Mouse (Mus musculus): ENCODE data around the gene Cx3cr1. TPM values are rescaled to one million over a fixed set of nuclear protein-coding genes. Genes with fewer than 3 reads are reported as not detected.
A peak's percentile ranks its signal among the peaks of the same experiment; 100 is the strongest.
"Not testable (repeated sequence)": the region's sequence is repeated elsewhere in the genome, so short reads cannot be mapped to it uniquely, and the experiment has no call there.

Cx3cr1 gene
- polyA plus RNA-seq (2015; fragmentation: Nextera tagmentation; extraction: Ambion mirVana) = 7.5 and 10.0 TPM in 2 replicates

- 79% methylated on average over 11 of the region's 11 CpGs for WGBS
- Histone ChIP-seq H3K4me3 (no peak within 1 kb of the TSS), H3K9ac (no peak within 1 kb of the TSS), H3K4me1 (replicated peaks) (peaks cover 2% of the 10 kb centered on the region; the same call in 1 of the 2 replicates), H3K27me3 (no peaks in the 10 kb centered on the region), H3K4me2 (no peak within 1 kb of the TSS), H3K9me3 (replicated peaks) (no peaks in the 10 kb centered on the region), H3K36me3 (no peaks in the 10 kb centered on the region), H3K27ac (no peak within 1 kb of the TSS)
- ATAC-seq (replicated peaks; ENCODE audit: insufficient number of reproducible peaks, insufficient read depth, low FRiP score, low read depth) = no peak
These were observed at the start of gene Cx3cr1 for GRCm38 (mm10) chr9:120069779-120070178. Cx3cr1 (minus strand) TSS chr9:120069879.

GRCm38 (mm10) chr9:120118212-120118611, 48.5 kb upstream of the Cx3cr1 start:
- 86% methylated on average over 4 of the region's 4 CpGs for WGBS
- Histone ChIP-seq H3K27me3 (no peaks in the 10 kb centered on the region), H3K27ac (no peak overlapping the region), H3K4me1 (replicated peaks) (peaks cover 7% of the 10 kb centered on the region), H3K9me3 (replicated peaks) (no peaks in the 10 kb centered on the region), H3K4me3 (no peak overlapping the region), H3K4me2 (no peak overlapping the region), H3K9ac (no peak overlapping the region), H3K36me3 (peaks cover 38% of the 10 kb centered on the region)
- ATAC-seq (replicated peaks; ENCODE audit: insufficient number of reproducible peaks, insufficient read depth, low FRiP score, low read depth) = no peak

GRCm38 (mm10) chr9:120116184-120116624, 46.5 kb upstream of the Cx3cr1 start:
- ATAC-seq (replicated peaks; ENCODE audit: insufficient number of reproducible peaks, insufficient read depth, low FRiP score, low read depth) = no peak
- Histone ChIP-seq H3K36me3 (peaks cover 26% of the 10 kb centered on the region), H3K4me3 (no peak overlapping the region), H3K4me2 (0 out of 2 replicates have a peak overlapping the region, but pooled peaks have one; percentile 9), H3K27ac (no peak overlapping the region), H3K9me3 (replicated peaks) (no peaks in the 10 kb centered on the region), H3K27me3 (no peaks in the 10 kb centered on the region), H3K4me1 (replicated peaks) (peaks cover 10% of the 10 kb centered on the region), H3K9ac (no peak overlapping the region)
- 73% methylated on average over 8 of the region's 8 CpGs for WGBS

DNA sequence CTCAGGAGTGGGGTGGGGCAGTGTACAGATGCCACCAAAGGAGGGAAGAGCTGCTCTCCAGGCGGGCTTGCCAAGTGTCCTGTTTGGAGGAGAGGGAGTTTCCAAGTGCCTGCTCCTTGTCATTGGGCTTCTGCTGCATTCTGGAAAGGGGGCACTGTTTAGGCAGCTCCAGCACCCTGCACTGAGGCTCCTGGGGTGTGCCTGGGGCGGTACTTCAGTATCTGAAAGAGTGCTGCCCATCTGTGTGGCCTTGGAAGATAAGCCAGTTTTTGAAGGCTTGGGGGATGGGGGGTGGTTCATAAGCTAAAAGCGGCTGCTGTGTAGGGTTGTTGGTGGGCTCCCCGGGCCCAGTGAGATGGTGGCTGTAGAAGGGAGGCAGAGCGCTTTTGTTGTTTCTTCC, 45.9 kb upstream of the Cx3cr1 start:
- Histone ChIP-seq H3K9me3 (replicated peaks) (no peaks in the 10 kb centered on the region), H3K4me3 (no peak overlapping the region), H3K4me2 (no peak overlapping the region), H3K4me1 (replicated peaks) (peaks cover 15% of the 10 kb centered on the region), H3K27me3 (no peaks in the 10 kb centered on the region), H3K36me3 (peaks cover 21% of the 10 kb centered on the region; the same call in 1 of the 2 replicates), H3K27ac (no peak overlapping the region), H3K9ac (no peak overlapping the region)
- no peak for ATAC-seq (replicated peaks; ENCODE audit: insufficient number of reproducible peaks, insufficient read depth, low FRiP score, low read depth)
- WGBS = 54% methylated on average over 5 of the region's 5 CpGs

- H3K4me2 ChIP-seq = no peak overlapping the region
These were observed 45.1 kb upstream of the Cx3cr1 start for GRCm38 (mm10) chr9:120114789-120115151.

GRCm38 (mm10) chr9:120114051-120114788, 44.5 kb upstream of the Cx3cr1 start:
- H3K27me3 ChIP-seq = no peaks in the 10 kb centered on the region
- no peak overlapping the region for H3K27ac ChIP-seq
- peaks cover 9% of the 10 kb centered on the region; the same call in 1 of the 2 replicates for H3K36me3 ChIP-seq
- no peak overlapping the region for H3K9ac ChIP-seq
- no peak for ATAC-seq (replicated peaks; ENCODE audit: insufficient number of reproducible peaks, insufficient read depth, low FRiP score, low read depth)
- H3K9me3 ChIP-seq (replicated peaks) = no peaks in the 10 kb centered on the region
- peaks cover 15% of the 10 kb centered on the region for H3K4me1 ChIP-seq (replicated peaks)
- WGBS = 84% methylated on average over 17 of the region's 17 CpGs
- no peak overlapping the region for H3K4me2 ChIP-seq
- H3K4me3 ChIP-seq = no peak overlapping the region

More at GRCm38 (mm10) chr9:120114789-120115151, 45.1 kb upstream of the Cx3cr1 start:
- Histone ChIP-seq H3K27ac (no peak overlapping the region), H3K27me3 (no peaks in the 10 kb centered on the region), H3K4me3 (no peak overlapping the region), H3K9ac (no peak overlapping the region), H3K4me1 (replicated peaks) (peaks cover 15% of the 10 kb centered on the region), H3K9me3 (replicated peaks) (no peaks in the 10 kb centered on the region), H3K36me3 (peaks cover 14% of the 10 kb centered on the region; the same call in 1 of the 2 replicates)
- WGBS = 100% methylated on average over 2 of the region's 2 CpGs
- ATAC-seq (replicated peaks; ENCODE audit: insufficient number of reproducible peaks, insufficient read depth, low FRiP score, low read depth) = no peak

- WGBS = 87% methylated on average over 7 of the region's 7 CpGs
- Histone ChIP-seq H3K9me3 (replicated peaks) (no peaks in the 10 kb centered on the region), H3K4me3 (no peak overlapping the region), H3K9ac (no peak overlapping the region), H3K4me2 (no peak overlapping the region), H3K27ac (no peak overlapping the region), H3K36me3 (peaks cover 9% of the 10 kb centered on the region; the same call in 1 of the 2 replicates), H3K27me3 (no peaks in the 10 kb centered on the region), H3K4me1 (replicated peaks) (peaks cover 15% of the 10 kb centered on the region)
- no peak for ATAC-seq (replicated peaks; ENCODE audit: insufficient number of reproducible peaks, insufficient read depth, low FRiP score, low read depth)
These were observed 43.8 kb upstream of the Cx3cr1 start for GRCm38 (mm10) chr9:120113456-120113855.

DNA sequence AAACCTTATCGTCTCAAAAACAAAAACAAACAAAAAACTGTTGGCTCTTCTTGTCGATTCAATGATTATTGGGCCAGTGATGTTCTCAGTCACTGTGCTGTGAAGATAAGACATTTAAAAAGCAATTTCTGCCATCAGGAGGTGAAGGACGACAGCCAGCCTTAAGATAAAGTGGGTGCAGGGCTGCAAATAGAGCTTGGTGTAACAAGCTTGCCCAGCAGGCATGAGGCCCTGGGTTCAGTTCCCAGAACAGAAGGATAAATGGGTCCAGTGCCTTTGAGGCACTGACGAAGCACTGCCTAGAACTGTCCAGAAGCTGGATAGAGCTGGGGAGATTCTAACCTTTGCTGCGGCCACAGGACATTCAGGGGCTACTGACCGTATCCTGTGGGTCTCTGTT, 42.8 kb upstream of the Cx3cr1 start:
- ATAC-seq (replicated peaks; ENCODE audit: insufficient number of reproducible peaks, insufficient read depth, low FRiP score, low read depth) = no peak
- H3K4me3 ChIP-seq = no peak overlapping the region
- 0 out of 2 replicates have a peak, but pooled peaks cover under 1% of the 10 kb centered on the region for H3K36me3 ChIP-seq
- 77% methylated on average over 6 of the region's 6 CpGs for WGBS
- H3K9me3 ChIP-seq (replicated peaks) = no peaks in the 10 kb centered on the region
- H3K4me1 ChIP-seq (replicated peaks) = peaks cover 15% of the 10 kb centered on the region
- no peak overlapping the region for H3K9ac ChIP-seq
- H3K27me3 ChIP-seq = no peaks in the 10 kb centered on the region
- H3K27ac ChIP-seq = no peak overlapping the region
- no peak overlapping the region for H3K4me2 ChIP-seq

DNA sequence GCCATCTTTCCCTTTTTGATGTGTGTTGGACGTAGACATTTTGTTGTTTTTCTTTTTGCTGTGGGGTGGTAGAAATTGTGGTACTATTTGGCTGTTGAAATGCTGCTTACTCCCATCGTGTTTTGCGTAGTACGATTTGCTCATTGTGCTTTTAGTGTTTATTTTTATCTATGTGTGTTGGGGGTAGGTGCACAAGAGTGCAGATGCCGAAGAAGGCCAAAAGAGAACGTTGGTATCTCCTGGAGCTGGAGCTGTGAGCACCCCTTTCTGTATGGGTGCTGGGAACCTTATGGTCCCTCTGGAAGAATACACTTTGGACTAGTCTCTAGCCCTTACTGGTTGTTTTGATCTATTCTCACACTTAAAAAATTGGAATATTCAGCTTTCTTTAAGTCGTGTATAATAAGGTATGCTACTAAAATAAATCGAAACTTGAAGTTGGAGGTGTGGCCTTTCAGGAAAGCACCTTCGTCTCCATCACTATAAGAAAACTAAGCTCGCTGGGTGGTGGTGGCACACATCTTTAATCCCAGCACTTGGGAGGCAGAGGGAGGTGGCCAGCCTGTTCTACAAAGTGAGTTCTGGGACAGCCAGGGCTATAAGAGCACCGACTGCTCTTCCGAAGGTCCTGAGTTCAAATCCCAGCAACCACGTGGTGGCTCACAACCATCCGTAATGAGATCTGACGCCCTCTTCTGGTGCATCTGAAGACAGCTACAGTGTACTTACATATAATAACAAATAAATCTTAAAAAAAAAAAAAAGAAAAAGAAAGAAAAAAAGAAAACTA, 41.7 kb upstream of the Cx3cr1 start:
- Histone ChIP-seq H3K4me1 (replicated peaks) (peaks cover 15% of the 10 kb centered on the region), H3K4me3 (peak overlapping the region; percentile 93), H3K36me3 (no peaks in the 10 kb centered on the region), H3K27me3 (no peaks in the 10 kb centered on the region), H3K4me2 (peak overlapping the region; percentile 82), H3K9ac (peak overlapping the region; percentile 77), H3K27ac (peak overlapping the region; percentile 97), H3K9me3 (replicated peaks) (no peaks in the 10 kb centered on the region)
- ATAC-seq (replicated peaks; ENCODE audit: insufficient number of reproducible peaks, insufficient read depth, low FRiP score, low read depth) = no peak
- WGBS = 71% methylated on average over 15 of the region's 15 CpGs

DNA sequence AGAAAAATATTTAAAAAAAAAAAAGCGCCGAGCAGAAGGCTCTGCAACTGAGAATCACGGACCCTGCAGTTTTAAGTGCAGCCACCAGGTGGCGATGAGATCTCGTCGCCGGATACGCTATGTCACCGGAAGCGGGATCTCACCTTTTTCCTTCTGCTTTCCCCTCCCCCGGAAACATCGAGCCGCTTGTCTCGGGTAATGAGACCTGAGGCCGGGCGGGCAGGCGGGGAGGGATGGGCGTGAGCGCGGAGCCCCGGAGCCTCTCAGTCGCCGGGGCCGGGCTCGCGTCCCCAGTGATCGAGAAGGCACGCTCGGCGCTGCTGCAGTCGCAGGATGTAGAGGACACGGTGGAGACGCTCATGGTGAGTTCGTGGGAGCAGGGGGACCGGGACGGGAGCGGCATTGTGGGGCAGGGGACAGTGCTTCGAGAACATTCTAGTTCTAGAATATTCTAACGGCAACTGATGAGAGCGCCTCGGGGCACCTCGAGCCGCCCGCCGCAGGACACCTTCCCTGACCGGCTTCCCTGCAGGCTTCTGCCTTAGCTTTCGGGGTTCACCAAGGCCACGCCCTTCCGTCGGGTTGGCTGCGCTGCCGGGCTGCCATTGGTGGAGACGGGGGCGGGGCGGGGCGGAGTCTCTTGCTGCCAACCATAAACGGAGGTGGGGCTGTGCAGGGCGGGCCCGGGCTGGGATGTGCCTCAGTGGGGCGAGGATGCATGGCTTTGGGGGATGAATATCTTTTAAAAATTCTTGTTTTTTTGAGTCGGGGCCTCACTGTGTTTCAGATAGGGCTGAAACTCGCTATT, 40.7 kb upstream of the Cx3cr1 start, which contains the start of gene Slc25a38:
Slc25a38 (plus strand) TSS at position 164 of the 808 bp plus-strand sequence.
- 1% methylated on average over 62 of the region's 62 CpGs for WGBS
- H3K9me3 ChIP-seq (replicated peaks) = no peaks in the 10 kb centered on the region
- H3K4me1 ChIP-seq (replicated peaks) = peaks cover 9% of the 10 kb centered on the region
- no peaks in the 10 kb centered on the region for H3K27me3 ChIP-seq
- H3K4me3 ChIP-seq = peak within 1 kb of the TSS; percentile 93
- peak; percentile 95 for ATAC-seq (replicated peaks; ENCODE audit: insufficient number of reproducible peaks, insufficient read depth, low FRiP score, low read depth)
- peak within 1 kb of the TSS; percentile 97 for H3K27ac ChIP-seq
- H3K4me2 ChIP-seq = peak within 1 kb of the TSS; percentile 82
- H3K9ac ChIP-seq = peak within 1 kb of the TSS; percentile 77
- H3K36me3 ChIP-seq = no peaks in the 10 kb centered on the region

- not testable (repeated sequence) for H3K4me3 ChIP-seq; H3K9ac ChIP-seq; H3K36me3 ChIP-seq; H3K27ac ChIP-seq; H3K4me1 ChIP-seq (replicated peaks); H3K9me3 ChIP-seq (replicated peaks); H3K27me3 ChIP-seq; H3K4me2 ChIP-seq; ATAC-seq (replicated peaks; ENCODE audit: insufficient number of reproducible peaks, insufficient read depth, low FRiP score, low read depth)
- 90% methylated on average over 12 of the region's 12 CpGs for WGBS
These were observed 39.3 kb upstream of the Cx3cr1 start for GRCm38 (mm10) chr9:120108953-120109352.
